Mouse (Mus musculus): ENCODE data around the gene Lrrc74a.

- no peak for TF ChIP-seq GATA1 (IDR thresholded peaks at IDR 0.05; ENCODE audit: borderline replicate concordance, low read length)
- TF ChIP-seq FLI1 (IDR thresholded peaks at IDR 0.05; ENCODE audit: low read length) = no peak
These were observed 73.6 kb downstream of the Lrrc74a start for GRCm38 (mm10) chr12:86807795-86808128.
